Mouse (Mus musculus) midbrain, embryonic 15.5 days (tissue): Measurements from ENCODE around the gene Trmt5. TPM values are rescaled to one million over a fixed set of nuclear protein-coding genes. Genes with fewer than 3 reads are reported as not detected.

Source experiments
- ATAC-seq: fragments of 200-750 bp; cut with Nextera tagmentation; replicated peaks from 2 replicates; pipeline ENCODE4 v1.8.0; 2017; ENCODE audit warnings: moderate TSS enrichment
- H3K27ac ChIP-seq: fragments of 300-500 bp; sonication (generic); 2 replicates; pipeline ENCODE4 v1.5.1; 2015; ENCODE audit warnings: mild to moderate bottlenecking, inconsistent platforms
- H3K27me3 ChIP-seq: fragments of 300-500 bp; sonication (generic); replicated peaks from 2 replicates; pipeline ENCODE4 v1.6.1; 2015; ENCODE audit warnings: inconsistent platforms
- H3K36me3 ChIP-seq: fragments of 300-500 bp; sonication (generic); replicated peaks from 2 replicates; pipeline ENCODE4 v1.6.1; 2015; ENCODE audit warnings: inconsistent platforms
- H3K4me1 ChIP-seq: fragments of 300-500 bp; sonication (generic); 2 replicates; pipeline ENCODE4 v1.6.1; 2015; ENCODE audit warnings: inconsistent platforms
- H3K4me2 ChIP-seq: fragments of 300-500 bp; sonication (generic); 2 replicates; pipeline ENCODE4 v1.6.1; 2015; ENCODE audit warnings: inconsistent platforms, mild to moderate bottlenecking, moderate library complexity
- H3K4me3 ChIP-seq: fragments of 300-500 bp; sonication (generic); 2 replicates; pipeline ENCODE4 v1.5.1; 2015; ENCODE audit warnings: mild to moderate bottlenecking, inconsistent platforms
- H3K9ac ChIP-seq: fragments of 300-500 bp; sonication (generic); 2 replicates; pipeline ENCODE4 v1.6.1; 2015; ENCODE audit warnings: mild to moderate bottlenecking, inconsistent platforms
- H3K9me3 ChIP-seq: fragments of 300-500 bp; sonication (generic); 2 replicates; pipeline ENCODE4 v1.6.1; 2016; ENCODE audit warnings: inconsistent platforms
- WGBS: fragments of 180-500 bp; shearing (Covaris S2); methylation state at CpG from one replicate; pipeline ENCODE4 v1.1.7; 2015; ENCODE audit warnings: mixed read lengths; 5-methylcytosine and 5-hydroxymethylcytosine counted together
- polyA plus RNA-seq: library from polyadenylated mRNA; unstranded; fragments of >200 nt; fragmentation: Nextera tagmentation; extraction: Ambion mirVana; gene quantifications from 2 replicates; pipeline ENCODE4 v1.2.1, GENCODE M21; 2015

The Trmt5 gene
- 14.8 and 16.6 TPM in 2 replicates for polyA plus RNA-seq

- Histone ChIP-seq H3K9me3 (no peaks in the 10 kb centered on the region), H3K27ac (peak within 1 kb of the TSS; percentile 82), H3K4me1 (peaks cover 30% of the 10 kb centered on the region), H3K4me3 (peak within 1 kb of the TSS; percentile 64), H3K9ac (peak within 1 kb of the TSS; percentile 84), H3K27me3 (no peaks in the 10 kb centered on the region), H3K36me3 (peaks cover 9% of the 10 kb centered on the region; the same call in 1 of the 2 replicates), H3K4me2 (peak within 1 kb of the TSS; percentile 73)
- peak; percentile 98 for ATAC-seq
- WGBS, result under 1% methylated on average over 53 of the region's 53 CpGs
Observed at GRCm38 (mm10) chr12:73286287-73287092, at the start of gene Trmt5, which contains the start of gene Slc38a6. TSS of gene Trmt5 (minus strand) at chr12:73286710. TSS of gene Slc38a6 (plus strand) at chr12:73286779.

DNA sequence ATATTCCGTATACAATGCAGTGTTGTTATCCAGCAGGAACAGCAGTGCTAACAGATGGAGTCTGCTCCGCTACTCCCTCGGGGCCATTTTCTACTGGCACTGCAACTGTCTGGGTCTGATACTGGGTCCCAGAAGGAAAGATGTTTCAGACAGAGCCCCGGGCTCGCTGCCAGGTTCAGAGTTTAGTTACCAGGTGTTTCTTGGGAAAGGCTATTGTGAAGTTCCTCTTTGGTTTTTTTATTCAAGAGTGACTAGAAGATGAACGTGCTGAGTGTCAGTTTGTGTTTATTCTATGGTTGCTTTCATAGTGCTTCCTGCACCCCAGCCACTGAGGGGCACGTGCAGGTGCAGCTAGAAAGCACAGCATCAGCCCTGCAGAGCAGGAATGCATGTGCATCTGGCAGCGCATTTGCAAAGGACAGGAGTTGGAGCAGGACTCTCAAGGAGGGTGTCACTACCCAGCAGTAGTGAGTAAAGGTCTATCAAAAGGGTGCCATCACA is 47.6 kb upstream of the Trmt5 start:
- Histone ChIP-seq H3K9ac (no peak overlapping the region), H3K27ac (no peak overlapping the region), H3K4me1 (peaks cover 2% of the 10 kb centered on the region; the same call in 1 of the 2 replicates), H3K4me3 (no peak overlapping the region), H3K4me2 (no peak overlapping the region), H3K27me3 (no peaks in the 10 kb centered on the region), H3K36me3 (no peaks in the 10 kb centered on the region), H3K9me3 (no peaks in the 10 kb centered on the region)
- 56% methylated on average over 8 of the region's 8 CpGs for WGBS
- no peak; the same call in 1 of the 2 replicates for ATAC-seq

GRCm38 (mm10) chr12:73332701-73333100 is 46.2 kb upstream of the Trmt5 start:
- Histone ChIP-seq H3K27me3 (no peaks in the 10 kb centered on the region), H3K9ac (no peak overlapping the region), H3K36me3 (no peaks in the 10 kb centered on the region), H3K27ac (no peak overlapping the region), H3K4me1 (peaks cover 2% of the 10 kb centered on the region; the same call in 1 of the 2 replicates), H3K9me3 (no peaks in the 10 kb centered on the region), H3K4me2 (no peak overlapping the region), H3K4me3 (no peak overlapping the region)
- no peak for ATAC-seq
- 76% methylated on average over 4 of the region's 4 CpGs for WGBS

GRCm38 (mm10) chr12:73330236-73330635 is 43.7 kb upstream of the Trmt5 start:
- ATAC-seq, result no peak
- Histone ChIP-seq H3K4me3 (no peak overlapping the region), H3K4me2 (no peak overlapping the region), H3K4me1 (peaks cover 2% of the 10 kb centered on the region; the same call in 1 of the 2 replicates), H3K9me3 (no peaks in the 10 kb centered on the region), H3K27me3 (no peaks in the 10 kb centered on the region), H3K27ac (no peak overlapping the region), H3K9ac (no peak overlapping the region), H3K36me3 (no peaks in the 10 kb centered on the region)
- WGBS, result 86% methylated on average over 7 of the region's 7 CpGs

DNA sequence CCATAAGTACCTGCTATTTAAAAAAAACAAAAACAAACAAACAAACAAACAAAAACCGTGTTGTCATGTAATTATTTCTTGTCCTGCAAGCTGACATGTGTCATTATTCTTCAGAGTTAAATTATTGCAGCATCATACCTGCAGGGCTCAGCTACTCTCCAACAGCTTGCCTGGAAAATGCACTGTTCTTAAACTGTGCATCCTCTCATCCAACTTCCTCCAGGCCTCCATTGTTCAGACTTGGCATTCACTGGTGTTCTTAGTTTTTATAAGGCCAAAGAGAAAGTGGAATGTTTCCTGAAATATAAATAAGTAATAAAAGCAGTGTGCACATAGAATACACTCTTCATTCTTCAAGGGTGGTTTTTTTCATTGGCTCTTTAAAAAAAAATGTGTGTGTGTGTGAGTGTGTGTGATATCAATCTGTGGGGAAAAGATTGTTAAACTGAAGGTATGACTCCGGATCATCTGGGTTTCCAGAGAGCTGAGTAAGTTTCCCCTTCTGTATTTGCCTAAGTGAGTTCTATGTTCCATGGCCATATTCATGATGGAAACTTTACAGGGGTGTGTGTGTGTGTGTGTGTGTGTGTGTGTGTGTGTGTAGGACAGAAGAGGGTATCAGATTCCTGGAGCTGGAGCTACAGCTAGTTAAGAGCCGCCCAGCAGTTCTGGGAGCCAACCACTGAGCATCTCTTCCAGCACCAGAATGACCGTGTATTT is 42.1 kb upstream of the Trmt5 start:
- WGBS, result 88% methylated on average over 4 of the region's 4 CpGs
- Histone ChIP-seq H3K27ac (no peak overlapping the region), H3K4me1 (no peaks in the 10 kb centered on the region; the same call in 1 of the 2 replicates), H3K9me3 (no peaks in the 10 kb centered on the region), H3K4me3 (no peak overlapping the region), H3K4me2 (no peak overlapping the region), H3K9ac (no peak overlapping the region), H3K27me3 (no peaks in the 10 kb centered on the region), H3K36me3 (no peaks in the 10 kb centered on the region)
- ATAC-seq, result no peak

- H3K36me3 ChIP-seq, result no peaks in the 10 kb centered on the region
- no peaks in the 10 kb centered on the region for H3K4me1 ChIP-seq
- H3K4me3 ChIP-seq, result no peak overlapping the region
- H3K27ac ChIP-seq, result no peak overlapping the region
- 81% methylated on average over 3 of the region's 3 CpGs for WGBS
- no peak overlapping the region for H3K9ac ChIP-seq
- no peak for ATAC-seq
- H3K4me2 ChIP-seq, result no peak overlapping the region
- no peaks in the 10 kb centered on the region for H3K27me3 ChIP-seq
- H3K9me3 ChIP-seq, result no peaks in the 10 kb centered on the region
Observed at GRCm38 (mm10) chr12:73327381-73327780, 40.9 kb upstream of the Trmt5 start.

DNA sequence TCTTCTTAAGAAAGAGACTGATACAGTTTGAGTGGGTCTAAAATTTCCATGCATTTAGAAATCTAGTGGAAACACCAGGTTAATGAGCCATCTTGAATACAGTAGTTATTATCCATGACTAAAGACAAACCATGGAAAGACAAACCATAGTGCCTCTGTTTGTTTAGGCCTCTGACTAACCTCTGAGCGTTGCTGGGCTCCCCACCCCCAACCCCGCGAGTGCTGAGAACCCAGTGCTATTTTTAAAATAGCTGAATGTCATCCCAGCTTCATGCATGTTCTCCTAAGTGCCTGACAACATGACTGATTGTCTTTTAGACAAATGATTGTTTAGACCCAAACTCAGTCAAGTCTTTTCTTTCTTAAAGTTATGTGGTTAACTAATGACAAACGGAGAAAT is 39.1 kb upstream of the Trmt5 start:
- Histone ChIP-seq H3K9ac (no peak overlapping the region), H3K4me3 (no peak overlapping the region), H3K36me3 (no peaks in the 10 kb centered on the region), H3K4me1 (no peaks in the 10 kb centered on the region), H3K27ac (no peak overlapping the region), H3K27me3 (no peaks in the 10 kb centered on the region), H3K4me2 (no peak overlapping the region), H3K9me3 (no peaks in the 10 kb centered on the region)
- ATAC-seq, result no peak
- 56% methylated on average over 4 of the region's 4 CpGs for WGBS

DNA sequence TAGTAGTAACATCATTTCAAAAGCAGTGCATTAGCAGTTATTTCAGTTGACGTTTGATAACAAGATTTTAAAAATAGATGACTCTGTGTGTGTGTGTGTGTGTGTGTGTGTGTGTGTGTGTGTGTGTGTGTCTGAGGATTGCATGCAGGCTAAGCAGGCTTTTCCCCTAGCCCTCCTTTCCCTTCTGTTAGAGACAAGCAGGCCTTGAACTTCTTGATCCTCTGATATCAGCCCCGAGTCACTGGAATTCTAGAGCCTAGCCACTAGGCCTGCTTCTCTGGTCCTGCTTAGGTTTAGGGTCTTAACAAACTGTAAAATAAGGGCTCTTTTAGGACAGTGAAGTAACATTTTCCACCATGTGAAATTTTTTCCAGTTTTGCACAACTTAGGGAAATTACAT is 38.7 kb upstream of the Trmt5 start:
- H3K4me2 ChIP-seq, result no peak overlapping the region
- no peak overlapping the region for H3K9ac ChIP-seq
- H3K4me1 ChIP-seq, result no peaks in the 10 kb centered on the region
- 79% methylated on average over 2 of the region's 2 CpGs for WGBS
- no peaks in the 10 kb centered on the region for H3K27me3 ChIP-seq
- no peak overlapping the region for H3K27ac ChIP-seq
- H3K9me3 ChIP-seq, result no peaks in the 10 kb centered on the region
- no peak for ATAC-seq
- H3K36me3 ChIP-seq, result no peaks in the 10 kb centered on the region
- H3K4me3 ChIP-seq, result no peak overlapping the region

- Histone ChIP-seq H3K36me3 (no peaks in the 10 kb centered on the region), H3K4me2 (no peak overlapping the region), H3K4me3 (no peak overlapping the region), H3K4me1 (no peaks in the 10 kb centered on the region), H3K9me3 (no peaks in the 10 kb centered on the region), H3K27ac (no peak overlapping the region), H3K27me3 (no peaks in the 10 kb centered on the region), H3K9ac (no peak overlapping the region)
- ATAC-seq, result no peak
- 97% methylated on average over 1 of the region's 1 CpGs for WGBS
Observed at GRCm38 (mm10) chr12:73324742-73325141, 38.2 kb upstream of the Trmt5 start.

DNA sequence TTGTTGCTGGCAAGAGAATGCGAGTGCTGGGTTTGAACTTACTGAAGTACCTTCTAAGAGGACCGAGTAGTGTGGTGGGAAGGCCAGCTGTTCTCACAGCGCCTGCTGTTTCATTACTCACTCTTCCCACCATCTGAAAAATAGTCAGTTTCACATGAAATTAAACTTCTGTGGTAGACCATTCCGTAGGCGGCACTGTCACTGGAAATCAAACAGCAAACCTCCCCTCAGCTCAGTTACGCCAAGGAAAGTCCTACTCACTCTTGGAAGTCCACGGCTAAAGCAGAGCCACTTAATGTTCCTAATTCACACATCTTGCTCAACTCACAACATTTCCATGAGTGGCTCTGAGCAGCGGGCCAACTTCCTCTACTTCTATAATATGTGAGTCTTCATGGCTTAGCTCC is 37.7 kb upstream of the Trmt5 start:
- Histone ChIP-seq H3K36me3 (no peaks in the 10 kb centered on the region), H3K9ac (no peak overlapping the region), H3K9me3 (no peaks in the 10 kb centered on the region), H3K4me3 (no peak overlapping the region), H3K27me3 (no peaks in the 10 kb centered on the region), H3K4me1 (no peaks in the 10 kb centered on the region), H3K4me2 (no peak overlapping the region), H3K27ac (no peak overlapping the region)
- 93% methylated on average over 8 of the region's 8 CpGs for WGBS
- no peak for ATAC-seq

GRCm38 (mm10) chr12:73317706-73318686 is 31.5 kb upstream of the Trmt5 start:
- Histone ChIP-seq H3K9ac (no peak overlapping the region), H3K4me1 (no peaks in the 10 kb centered on the region), H3K27me3 (no peaks in the 10 kb centered on the region), H3K27ac (no peak overlapping the region), H3K4me2 (no peak overlapping the region), H3K4me3 (no peak overlapping the region), H3K9me3 (no peaks in the 10 kb centered on the region), H3K36me3 (no peaks in the 10 kb centered on the region)
- WGBS, result 94% methylated on average over 7 of the region's 7 CpGs
- ATAC-seq, result no peak
